Mouse (Mus musculus): ENCODE data around the gene Parva.

GRCm38 (mm10) chr7:112496921-112497320, 69.6 kb downstream of the Parva start:
- TF ChIP-seq CTCF (conservative IDR thresholded peaks at IDR 0.05; ENCODE audit: low read length) (no peak), POU5F1 (IDR thresholded peaks at IDR 0.05; ENCODE audit: borderline replicate concordance, low read length) (no peak)
